Mouse (Mus musculus): ENCODE data around the gene Ppa1. TPM values are rescaled to one million over a fixed set of nuclear protein-coding genes. Genes with fewer than 3 reads are reported as not detected.
A peak's percentile ranks its signal among the peaks of the same experiment; 100 is the strongest.

Ppa1 gene
- total RNA-seq, 2 experiments from 2014 or later = 33.2 to 35.8 TPM

DNA sequence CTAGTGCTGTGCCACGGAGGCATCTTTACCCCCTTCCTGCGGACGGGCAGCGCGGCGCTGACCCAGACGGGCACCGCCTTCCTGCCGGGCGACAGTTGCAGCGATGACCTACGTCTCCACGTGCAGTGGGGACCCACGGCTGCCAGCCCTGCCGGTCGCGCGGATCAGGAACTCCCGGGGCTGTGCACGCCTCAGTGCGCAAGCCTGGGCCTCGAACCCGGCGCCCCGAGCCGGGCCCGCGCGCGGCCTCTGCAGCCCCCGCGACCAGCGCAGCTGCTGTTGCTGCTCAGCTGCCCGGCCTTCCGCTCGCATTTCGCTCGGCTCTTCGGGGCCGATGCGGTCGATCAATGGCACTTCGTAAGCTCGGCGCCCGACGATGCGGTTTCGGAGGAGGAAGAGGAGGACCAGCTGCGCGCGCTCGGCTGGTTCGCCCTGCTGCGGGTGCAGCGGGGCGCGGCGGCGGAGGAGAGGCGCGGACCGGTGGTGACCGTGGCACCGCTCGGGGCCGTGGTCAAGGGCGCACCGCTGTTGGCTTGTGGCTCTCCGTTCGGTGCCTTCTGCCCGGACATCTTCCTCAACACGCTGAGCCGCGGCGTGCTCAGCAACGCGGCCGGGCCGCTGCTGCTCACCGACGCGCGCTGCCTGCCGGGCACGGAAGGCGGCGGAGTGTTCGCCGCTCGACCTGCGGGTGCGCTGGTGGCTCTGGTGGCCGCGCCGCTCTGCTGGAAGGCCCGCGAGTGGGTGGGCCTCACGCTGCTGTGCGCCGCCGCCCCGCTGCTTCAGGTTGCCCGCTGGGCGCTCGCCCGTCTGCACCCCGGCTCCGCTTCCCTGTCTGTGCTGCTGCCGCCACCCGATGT lies 47.6 kb downstream of the Ppa1 start:
- peak; percentile 31 for DNase-seq

DNA sequence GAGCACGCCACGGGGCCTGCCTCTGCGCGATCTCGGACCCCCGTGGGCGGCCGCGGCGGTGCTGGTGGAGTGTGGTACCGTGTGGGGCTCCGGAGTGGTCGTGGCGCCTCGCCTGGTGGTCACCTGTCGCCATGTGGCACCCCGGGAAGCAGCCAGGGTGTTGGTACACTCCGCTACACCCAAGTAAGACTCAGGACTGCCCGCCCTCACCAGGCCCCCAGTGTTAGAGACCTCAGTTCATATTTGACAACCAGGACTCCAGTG lies 48.1 kb downstream of the Ppa1 start:
- DNase-seq = no peak

DNA sequence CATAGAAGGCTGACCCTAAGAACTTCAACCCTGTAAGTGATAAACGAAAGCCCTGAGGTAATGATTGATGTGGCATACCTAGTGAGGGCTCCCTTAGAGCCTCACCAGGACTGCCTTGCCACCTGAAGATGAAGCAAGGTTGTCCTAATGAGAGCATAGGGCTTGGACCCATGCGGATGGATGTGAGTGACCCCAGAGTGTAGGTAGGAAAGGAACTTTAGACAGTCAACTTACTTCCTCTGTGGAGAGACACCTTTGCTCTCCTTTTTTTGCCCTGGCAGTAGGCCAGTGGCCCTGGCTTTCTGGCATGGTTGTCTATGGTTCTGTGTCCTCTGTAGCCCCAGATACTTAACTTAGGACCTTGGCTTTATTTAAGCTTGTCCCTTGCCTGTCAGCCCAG lies 48.7 kb downstream of the Ppa1 start:
- no peak for DNase-seq

DNA sequence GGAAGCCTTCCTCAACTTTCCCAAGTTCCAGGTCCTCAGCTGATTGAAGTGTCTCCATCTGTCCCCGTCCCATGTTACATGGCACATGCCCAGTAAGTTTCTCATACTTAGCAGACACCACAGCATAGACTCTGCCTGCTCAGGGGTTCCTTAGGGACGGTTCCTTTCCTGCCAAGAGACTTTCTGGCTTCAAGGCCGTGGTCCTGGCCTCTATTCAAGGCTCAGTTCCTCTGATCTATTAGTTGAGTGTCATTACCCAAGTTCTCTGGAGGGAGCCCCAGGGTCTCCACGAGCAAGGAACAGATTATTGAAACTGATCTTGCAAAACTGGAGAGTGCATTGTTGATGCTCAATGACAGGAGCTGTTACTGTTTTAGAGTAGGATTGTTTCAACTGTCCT lies 56.3 kb downstream of the Ppa1 start:
- DNase-seq = no peak

DNA sequence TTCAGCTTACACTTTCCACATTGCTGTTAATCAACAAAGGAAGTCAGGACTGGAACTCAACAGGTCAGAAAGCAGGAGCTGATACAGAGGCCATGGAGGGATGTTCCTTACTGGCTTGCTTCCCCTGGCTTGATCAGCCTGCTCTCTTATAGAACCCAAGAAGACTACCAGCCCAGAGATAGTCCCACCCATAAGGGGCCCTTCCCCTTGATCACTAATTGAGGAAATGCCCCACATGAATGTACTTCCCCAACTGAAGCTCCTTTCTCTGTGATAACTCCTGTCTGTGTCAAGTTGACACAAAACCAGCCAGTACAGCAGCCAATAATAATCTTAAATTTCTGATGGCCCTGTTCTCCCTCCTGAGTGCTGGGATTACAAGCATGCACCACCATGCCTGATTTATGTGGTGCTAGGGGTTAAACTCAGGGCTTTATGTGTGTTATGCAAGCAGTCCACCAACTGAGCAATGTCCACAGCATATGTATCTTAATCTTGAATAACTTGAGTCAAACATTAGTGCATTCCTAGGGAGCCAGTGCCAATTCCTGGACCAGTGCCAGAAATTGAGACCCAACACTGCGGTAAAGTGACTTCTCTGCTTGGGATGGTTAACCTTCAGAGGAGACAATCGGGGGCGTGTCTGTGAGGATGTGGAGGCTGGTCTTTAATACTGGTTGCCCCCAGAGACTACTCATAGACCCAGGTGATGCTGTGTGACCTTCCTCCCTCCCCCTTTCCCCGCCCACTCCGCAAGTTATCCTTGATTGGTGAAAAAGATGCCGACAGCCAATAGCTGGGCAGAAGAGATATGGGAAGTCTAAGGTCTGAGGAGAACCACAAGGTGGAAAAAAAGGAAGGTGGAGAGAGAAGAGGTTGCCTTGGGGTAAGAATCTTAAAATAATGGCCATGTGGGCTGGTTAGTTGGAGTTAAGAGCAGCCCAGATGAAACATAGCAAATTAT lies 58.3 kb downstream of the Ppa1 start:
- DNase-seq = no peak

DNA sequence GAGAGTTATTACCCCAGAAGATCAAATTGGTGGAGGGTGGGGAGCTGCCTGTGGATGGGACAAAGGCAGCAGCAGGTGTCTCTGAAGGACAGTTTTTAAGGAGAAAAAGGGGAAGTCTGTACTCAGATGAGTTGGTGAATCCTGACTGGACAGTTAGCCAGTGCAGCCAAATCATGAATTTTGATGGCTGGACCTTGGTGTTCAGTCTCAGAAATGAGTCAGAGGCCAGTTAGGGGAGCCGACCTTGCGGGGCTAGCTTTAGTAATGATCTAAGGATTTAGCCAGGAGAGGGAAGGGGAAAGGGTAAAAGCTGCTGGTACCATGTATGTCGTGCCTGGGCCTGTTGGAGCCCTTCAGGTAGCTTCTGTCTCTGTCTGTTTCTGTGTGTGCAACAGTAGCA lies 65.2 kb downstream of the Ppa1 start:
- DNase-seq = no peak

DNA sequence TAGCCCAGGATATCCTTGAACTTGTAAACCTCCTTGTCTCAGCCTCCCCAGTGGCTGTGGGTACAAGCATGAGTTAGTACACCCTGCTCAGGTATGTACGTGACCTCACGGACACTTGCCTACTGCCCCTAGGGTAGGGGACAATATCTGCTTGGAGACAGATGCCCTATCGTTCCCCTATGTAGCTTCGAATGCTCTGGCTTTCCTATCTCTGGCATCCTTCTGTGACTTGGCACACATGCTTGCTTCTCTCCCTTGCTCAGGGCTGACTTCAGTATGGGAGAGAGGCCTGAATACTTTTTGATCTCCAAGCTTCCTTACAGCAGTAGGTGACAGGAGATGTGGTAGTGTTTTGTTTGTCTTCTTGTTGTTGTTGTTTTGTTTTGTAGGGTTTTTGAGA lies 65.8 kb downstream of the Ppa1 start:
- DNase-seq = no peak

DNA sequence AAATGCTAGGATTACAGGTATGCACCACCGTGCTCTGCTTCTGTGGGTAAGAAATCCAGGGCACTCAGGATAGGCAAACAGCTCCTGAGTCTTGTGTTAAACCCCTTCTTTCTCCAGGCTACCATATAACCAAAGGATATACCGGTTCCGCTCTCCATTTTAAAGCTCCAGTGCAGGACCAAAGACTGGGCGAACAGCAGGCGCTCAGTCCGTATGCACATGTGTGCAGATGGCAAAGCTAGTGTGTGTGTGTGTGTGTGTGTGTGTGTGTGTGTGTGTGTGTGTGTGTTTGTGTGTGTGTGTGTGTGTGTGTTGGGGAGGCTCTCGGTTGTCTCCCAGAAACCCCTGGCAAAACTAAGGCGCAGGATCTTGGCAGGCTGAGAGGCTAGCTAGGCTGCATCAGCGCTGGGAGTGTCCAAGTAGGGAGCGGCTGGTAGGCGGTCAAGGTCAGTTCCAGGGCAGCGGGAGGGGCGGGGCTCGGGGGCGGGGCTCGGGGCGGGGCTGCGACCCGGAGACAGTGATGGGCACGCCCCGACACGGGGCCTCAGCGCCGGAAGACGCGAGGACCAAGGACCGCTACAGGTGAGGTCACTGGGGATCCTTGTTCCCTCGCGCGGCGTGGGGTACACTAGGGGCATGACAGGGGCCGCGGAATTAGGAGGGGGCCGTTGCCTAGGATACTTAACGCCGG lies 66.6 kb downstream of the Ppa1 start, which contains the start of gene Aifm2:
Gene Aifm2 (plus strand): TSS at position 493 of the 691 bp plus-strand sequence.
- peak; percentile 58 for DNase-seq

DNA sequence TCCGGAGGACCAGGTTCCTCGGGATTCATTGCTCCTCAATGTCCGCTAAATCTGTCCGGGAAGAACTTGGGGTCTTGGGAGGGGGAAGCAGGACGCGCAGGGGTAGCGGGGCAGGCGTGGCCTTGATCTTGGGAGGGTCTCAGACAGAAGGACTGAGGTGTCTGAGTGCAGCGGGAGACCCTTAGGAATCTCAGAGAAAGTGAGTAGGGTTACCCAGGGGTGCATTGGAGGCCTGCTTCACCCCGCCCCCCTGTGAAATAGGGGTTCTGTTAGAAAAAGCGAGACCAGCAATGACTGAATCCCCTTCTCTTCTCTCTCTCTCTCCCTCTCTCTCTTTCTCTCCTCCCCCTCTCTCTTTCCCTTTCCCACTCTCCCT lies 67.1 kb downstream of the Ppa1 start:
- no peak for DNase-seq

DNA sequence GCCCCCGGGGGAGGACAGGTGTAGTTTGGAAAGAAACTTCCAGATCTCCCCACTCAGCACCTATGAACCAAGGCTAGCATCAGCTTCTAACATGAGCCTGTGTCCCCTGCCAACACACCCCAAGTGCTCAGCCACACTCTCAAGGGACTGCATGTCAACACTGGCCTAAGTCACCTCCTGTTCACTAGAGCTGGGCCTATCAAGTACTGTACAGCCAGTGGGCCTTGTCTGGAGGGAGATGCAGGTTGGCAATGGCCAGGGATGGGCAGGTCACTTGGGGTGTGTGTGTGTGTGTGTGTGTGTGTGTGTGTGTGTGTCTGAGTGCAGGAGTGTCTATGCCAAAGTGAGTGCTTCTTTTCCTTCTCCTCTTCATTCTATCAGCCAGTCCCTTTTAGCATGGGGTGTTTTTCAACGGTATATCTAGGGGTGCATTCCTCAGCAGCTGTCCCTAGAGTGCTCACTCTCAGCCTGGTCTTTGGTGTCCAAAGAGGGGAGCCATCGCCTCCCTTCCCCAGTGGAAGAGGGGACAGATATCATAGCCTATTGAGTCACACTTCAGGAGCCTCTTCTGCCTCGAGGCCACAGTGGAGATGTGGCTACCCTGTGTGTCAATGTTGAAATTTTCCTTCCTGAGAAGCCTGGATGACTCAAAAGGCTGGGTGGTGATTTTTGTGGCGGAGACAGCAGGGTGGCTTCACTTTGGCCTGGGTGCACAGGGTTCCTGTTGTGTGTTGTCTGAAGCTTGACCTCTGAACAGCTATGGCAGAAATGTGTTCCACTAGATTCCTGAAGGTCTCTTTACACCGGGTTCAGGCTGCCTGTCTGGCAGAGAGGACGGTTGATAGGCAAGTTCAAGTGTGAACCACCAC lies 67.9 kb downstream of the Ppa1 start:
- no peak for DNase-seq

DNA sequence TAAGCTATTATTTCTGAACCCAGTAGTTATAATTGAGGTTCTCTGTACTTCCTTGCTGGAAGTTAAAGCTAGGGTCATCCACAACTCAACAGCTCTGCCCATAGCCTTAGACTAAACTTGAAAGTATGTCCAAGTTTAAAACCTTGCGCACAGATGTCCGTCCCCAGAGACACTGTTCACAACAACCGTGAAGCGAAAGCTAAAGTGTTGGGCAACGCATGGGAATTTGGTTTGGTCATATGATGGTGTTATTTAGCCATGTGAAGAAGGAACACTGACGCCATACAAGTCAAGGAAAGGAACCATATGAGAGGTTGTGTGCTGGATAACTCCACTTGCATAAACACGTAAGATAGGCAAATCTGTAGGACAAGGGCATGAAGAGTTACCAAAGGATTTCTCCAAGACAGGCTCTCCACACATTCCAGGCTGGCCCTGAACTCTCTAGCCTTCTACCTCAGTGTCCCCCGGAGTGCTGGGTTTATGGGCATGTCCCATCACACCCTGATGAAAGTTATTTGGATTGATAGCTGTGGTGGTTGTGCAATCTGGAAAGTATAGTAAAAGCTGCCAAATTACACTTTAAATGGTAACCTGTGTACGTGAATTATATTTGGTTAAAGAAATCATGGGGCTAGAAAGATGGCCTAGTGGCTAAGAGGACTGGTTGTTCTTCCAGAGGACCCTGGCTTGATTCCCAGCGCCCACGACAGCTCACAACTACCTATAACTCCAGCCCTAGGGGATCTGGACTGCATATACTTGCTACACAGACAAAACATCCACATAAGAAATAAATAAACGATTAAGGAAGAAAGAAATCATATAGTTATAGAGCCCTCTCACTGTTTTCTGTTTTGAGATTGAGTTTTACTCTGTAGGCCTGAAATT lies 69.3 kb downstream of the Ppa1 start:
- no peak for DNase-seq

DNA sequence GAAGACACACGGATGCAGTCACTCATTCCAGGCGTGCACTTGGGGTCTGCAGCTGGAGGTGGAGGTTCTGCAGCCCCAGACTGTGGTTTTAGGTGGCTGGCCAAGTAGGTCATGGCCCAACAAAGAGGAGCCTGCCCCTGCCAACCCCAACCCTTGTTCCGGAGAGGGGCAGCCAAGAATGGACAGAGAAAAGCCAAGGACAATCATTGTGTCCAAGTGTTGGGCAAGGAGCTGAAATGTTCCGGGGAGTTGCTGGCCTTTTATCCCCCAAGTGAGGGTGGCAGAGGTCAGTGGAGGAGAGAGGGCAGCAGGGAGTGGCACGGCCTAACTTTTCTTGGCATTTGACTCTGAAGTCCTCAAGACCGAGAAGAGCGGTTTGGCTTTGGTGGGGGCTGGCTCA lies 72.0 kb downstream of the Ppa1 start:
- no peak for DNase-seq

DNA sequence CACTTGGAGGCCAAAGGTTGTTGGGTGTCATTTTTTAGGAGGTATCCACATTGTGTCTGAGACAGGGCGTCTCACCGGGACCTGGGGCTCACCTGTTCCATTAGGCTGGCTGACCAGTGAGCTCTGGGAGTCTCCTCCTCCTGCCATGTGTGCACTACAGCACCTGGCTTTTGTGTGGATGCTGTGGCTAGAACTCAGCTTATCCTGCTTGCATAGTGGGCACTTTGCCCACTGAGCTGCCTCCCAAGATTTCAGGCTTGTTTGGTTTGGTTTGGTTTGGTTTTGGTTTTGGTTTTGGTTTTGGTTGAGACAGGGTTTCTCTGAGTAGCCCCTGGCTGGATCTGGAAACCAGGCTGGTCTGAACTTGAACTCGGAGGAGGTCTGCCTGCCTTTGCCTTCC lies 73.9 kb downstream of the Ppa1 start:
- no peak for DNase-seq

DNA sequence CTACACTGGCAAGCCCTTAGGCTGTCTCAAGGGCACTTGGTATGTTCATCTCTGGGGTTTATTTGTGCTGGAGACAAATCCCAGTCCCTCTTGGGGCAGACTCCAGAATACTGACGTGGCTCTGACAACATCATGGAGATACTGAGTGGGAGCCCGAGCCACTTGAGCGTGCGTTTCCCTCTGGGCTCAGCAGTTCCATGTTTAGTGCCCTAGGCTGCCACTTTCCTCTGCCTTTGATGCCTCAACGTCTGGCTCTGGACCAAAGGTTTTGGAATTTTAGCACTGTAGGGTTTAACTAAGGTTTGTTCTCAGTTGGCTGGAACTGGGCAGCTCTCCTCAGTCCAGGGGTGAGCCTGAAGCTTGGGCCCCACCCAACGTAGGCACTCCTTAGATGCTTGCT lies 74.9 kb downstream of the Ppa1 start:
- DNase-seq = no peak

Other genes with a start within 250 kb of the Ppa1 start
- gene Nodal, start 230.6 kb upstream of the Ppa1 start, total RNA-seq (2021) = under 1 TPM; 0.11 to 0.19 TPM
- gene Eif4ebp2, start 195.9 kb upstream of the Ppa1 start, total RNA-seq (2021) = 100 to 1,000 TPM; 103 to 109 TPM
- gene Lrrc20, start 172.8 kb upstream of the Ppa1 start, total RNA-seq (2021) = 10 to 100 TPM; 62.3 to 64.9 TPM
- gene Npffr1, start 53.1 kb upstream of the Ppa1 start, total RNA-seq (2021) = under 1 TPM in 1 of 2 experiments, not detected in 1; 0.11 TPM
- gene Sar1a, start 31.7 kb downstream of the Ppa1 start, total RNA-seq (2021) = 100 to 1,000 TPM; 139 to 141 TPM
- 10 to 100 TPM; 12.9 to 16.7 TPM for gene Tysnd1, start 47.0 kb downstream of the Ppa1 start, total RNA-seq (2021)
- gene Aifm2, start 66.7 kb downstream of the Ppa1 start, total RNA-seq (2021) = 10 to 100 TPM; 11.4 to 12.3 TPM
- gene H2afy2, start 135.6 kb downstream of the Ppa1 start, total RNA-seq (2021) = 1 to 10 TPM; 4.7 to 7.8 TPM